Mouse (Mus musculus): ENCODE measurements around the gene Mrpl22.

DNA sequence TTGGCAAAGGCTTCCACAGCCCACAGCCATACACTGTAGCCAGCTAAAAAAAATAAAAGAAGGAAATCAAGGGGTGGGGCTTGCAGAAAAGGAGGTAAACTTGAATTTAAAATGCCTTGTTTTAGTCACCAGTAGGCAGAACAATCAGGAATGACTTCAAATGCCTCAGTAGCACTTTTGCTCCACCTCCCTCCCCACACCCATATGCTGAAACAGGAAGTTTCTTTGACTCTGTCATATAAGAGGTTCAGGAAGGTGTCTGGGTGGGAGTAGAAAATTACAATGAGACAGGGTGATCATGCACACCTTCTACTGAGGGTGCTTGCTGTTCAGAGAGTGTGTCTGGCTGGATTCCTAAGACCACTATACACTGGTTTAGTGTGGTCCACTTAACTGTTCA, 36.6 kb upstream of the Mrpl22 start:
- TF ChIP-seq POLR2A (IDR thresholded peaks at IDR 0.05; ENCODE audit: low read depth, low read length), result no peak
- TF ChIP-seq CTCF (IDR thresholded peaks at IDR 0.05; ENCODE audit: extremely low read depth, insufficient read depth, insufficient read length, insufficient replicate concordance), result no peak
